Comparison of ENCODE assay signal across 8 mouse cellular contexts in genomic region chr6:88105783-88106611, GRCm38 (mm10). TPM values are rescaled to one million over a fixed set of nuclear protein-coding genes. Genes with fewer than 3 reads are reported as not detected.
DNase-seq lines count a peak whose midpoint lies in the region; ATAC-seq and TF ChIP-seq lines count a peak whose summit lies in the region.

No protein-coding gene starts in this region.

- intact Hi-C loops in heart, postnatal 10 days (cut with DNase I): loop anchor here (5.0 kb wide), 1 partner anchor 194 kb away; the partner anchor contains the start of gene Hmces

- no peaks in the 10 kb centered on the region for H3K9me3 ChIP-seq in forebrain, embryonic 13.5 days (replicated peaks)
- no peaks in the 10 kb centered on the region for H3K9me3 ChIP-seq in liver, embryonic 15.5 days (replicated peaks)
- no peaks in the 10 kb centered on the region for H3K9me3 ChIP-seq in neural tube, embryonic 12.5 days
- H3K9me3 ChIP-seq in stomach, postnatal 0 days (ENCODE audit: control insufficient read depth, low read length): no peaks in the 10 kb centered on the region

- TF ChIP-seq EP300 in stomach, postnatal 0 days (optimal IDR thresholded peaks at IDR 0.05): no peak

- H3K27me3 ChIP-seq in forebrain, embryonic 13.5 days: no peaks in the 10 kb centered on the region
- H3K27me3 ChIP-seq in liver, embryonic 15.5 days: no peaks in the 10 kb centered on the region
- no peaks in the 10 kb centered on the region for H3K27me3 ChIP-seq in neural tube, embryonic 12.5 days (replicated peaks)
- H3K27me3 ChIP-seq in stomach, postnatal 0 days (ENCODE audit: control insufficient read depth, insufficient read depth, low read length): no peaks in the 10 kb centered on the region

- peak overlapping the region; percentile 51 for H3K4me2 ChIP-seq in forebrain, embryonic 13.5 days
- peak overlapping the region; percentile 70 for H3K4me2 ChIP-seq in liver, embryonic 15.5 days
- H3K4me2 ChIP-seq in neural tube, embryonic 12.5 days (replicated peaks): peak overlapping the region; percentile 53
- H3K4me2 ChIP-seq in stomach, postnatal 0 days (replicated peaks; ENCODE audit: low read depth): peak overlapping the region; percentile 33

- H3K4me1 ChIP-seq in forebrain, embryonic 13.5 days: peaks cover 13% of the 10 kb centered on the region
- peaks cover 53% of the 10 kb centered on the region for H3K4me1 ChIP-seq in liver, embryonic 15.5 days (replicated peaks)
- H3K4me1 ChIP-seq in neural tube, embryonic 12.5 days: peaks cover 3% of the 10 kb centered on the region; the same call in 1 of the 2 replicates
- H3K4me1 ChIP-seq in stomach, postnatal 0 days (replicated peaks; ENCODE audit: control insufficient read depth, insufficient read depth): no peaks in the 10 kb centered on the region

- peak overlapping the region; percentile 56 for H3K9ac ChIP-seq in forebrain, embryonic 13.5 days
- H3K9ac ChIP-seq in liver, embryonic 15.5 days: peak overlapping the region; percentile 39; the same call in 1 of the 2 replicates
- H3K9ac ChIP-seq in neural tube, embryonic 12.5 days: peak overlapping the region; percentile 52
- peak overlapping the region; percentile 19; the same call in 1 of the 2 replicates for H3K9ac ChIP-seq in stomach, postnatal 0 days (ENCODE audit: low read length)

- H3K36me3 ChIP-seq in forebrain, embryonic 13.5 days (ENCODE audit: poor library complexity, severe bottlenecking): peaks cover 40% of the 10 kb centered on the region
- H3K36me3 ChIP-seq in liver, embryonic 15.5 days (replicated peaks): peaks cover 34% of the 10 kb centered on the region
- H3K36me3 ChIP-seq in neural tube, embryonic 12.5 days: peaks cover 33% of the 10 kb centered on the region
- peaks cover 16% of the 10 kb centered on the region for H3K36me3 ChIP-seq in stomach, postnatal 0 days (ENCODE audit: control insufficient read depth, insufficient read depth, low read length)

- TF ChIP-seq CTCF in stomach, postnatal 0 days (IDR thresholded peaks at IDR 0.05; ENCODE audit: low read depth): peak; percentile 98

- H3K27ac ChIP-seq in forebrain, embryonic 13.5 days: peak overlapping the region; percentile 72
- H3K27ac ChIP-seq in liver, embryonic 15.5 days (replicated peaks): peak overlapping the region; percentile 71
- no peak overlapping the region for H3K27ac ChIP-seq in neural tube, embryonic 12.5 days
- peak overlapping the region; percentile 67; the same call in 1 of the 2 replicates for H3K27ac ChIP-seq in stomach, postnatal 0 days (replicated peaks)

- peak; percentile 57 to 69 for DNase-seq in CD8-positive naive resting alpha-beta T cell, adult 2 months (ENCODE audit: low read depth in 2 of 2, low spot score in 2 of 2)
- DNase-seq in cerebellum, adult 11 months: peak; percentile 95
- DNase-seq in heart, postnatal 10 days: peak; percentile 93
- DNase-seq in kidney, postnatal 4 days: peak; percentile 93 to 95
- peak; percentile 93 for DNase-seq in stomach, postnatal 0 days (ENCODE audit: low spot score)

- peak; percentile 93 for ATAC-seq in forebrain, embryonic 13.5 days
- peak; percentile 74 for ATAC-seq in liver, embryonic 15.5 days (ENCODE audit: insufficient read depth)
- peak; percentile 82 for ATAC-seq in neural tube, embryonic 12.5 days (ENCODE audit: low FRiP score, low read depth)
- ATAC-seq in stomach, postnatal 0 days (ENCODE audit: low FRiP score, low TSS enrichment): peak; percentile 89

- peak overlapping the region; percentile 15; the same call in 1 of the 2 replicates for H3K4me3 ChIP-seq in forebrain, embryonic 13.5 days
- peak overlapping the region; percentile 33 for H3K4me3 ChIP-seq in liver, embryonic 15.5 days (replicated peaks)
- 0 out of 2 replicates have a peak overlapping the region, but pooled peaks have one; percentile 5 for H3K4me3 ChIP-seq in neural tube, embryonic 12.5 days
- H3K4me3 ChIP-seq in stomach, postnatal 0 days (ENCODE audit: low read depth, low read length): no peak overlapping the region

- 10% methylated on average over 32 of the region's 32 CpGs for WGBS in forebrain, embryonic 13.5 days
- WGBS in liver, embryonic 15.5 days (ENCODE audit: insufficient replicate concordance): 9% methylated on average over 32 of the region's 32 CpGs
- WGBS in neural tube, embryonic 12.5 days: 12% methylated on average over 32 of the region's 32 CpGs
- WGBS in stomach, postnatal 0 days: 8% methylated on average over 32 of the region's 32 CpGs

RNA-seq across cellular contexts. Expression of gene Rpn1, which starts 21.7 kb away (rescaled TPM):
- polyA plus RNA-seq in forebrain, embryonic 13.5 days (2015; fragmentation: Nextera tagmentation; extraction: Ambion mirVana): 212 and 246 TPM in 2 replicates
- 100 to 1,000 TPM; 111 to 128 TPM for total RNA-seq in heart, postnatal 10 days (2021)
- 181 and 184 TPM in 2 replicates for polyA plus RNA-seq in liver, embryonic 15.5 days (2015; fragmentation: Nextera tagmentation; extraction: Ambion mirVana)
- 264 and 275 TPM in 2 replicates for polyA plus RNA-seq in neural tube, embryonic 12.5 days (2016; fragmentation: Nextera tagmentation; extraction: Ambion mirVana)
- polyA plus RNA-seq in stomach, postnatal 0 days (2015; fragmentation: Nextera tagmentation; extraction: Ambion mirVana): 265 and 266 TPM in 2 replicates
